Mouse (Mus musculus): ENCODE data around the gene Ccdc36.

GRCm38 (mm10) chr9:108395427-108395826 lies 32.9 kb downstream of the Ccdc36 start:
- TF ChIP-seq CTCF (IDR thresholded peaks at IDR 0.05; ENCODE audit: low read depth): no peak
- TF ChIP-seq EP300 (IDR thresholded peaks at IDR 0.05; ENCODE audit: low read depth): no peak
